Mouse (Mus musculus): ENCODE measurements around the gene Apol6. TPM values are rescaled to one million over a fixed set of nuclear protein-coding genes. Genes with fewer than 3 reads are reported as not detected.

Gene Apol6
- polyA plus RNA-seq, 1 experiment from 2014 or later, result not detected

DNA sequence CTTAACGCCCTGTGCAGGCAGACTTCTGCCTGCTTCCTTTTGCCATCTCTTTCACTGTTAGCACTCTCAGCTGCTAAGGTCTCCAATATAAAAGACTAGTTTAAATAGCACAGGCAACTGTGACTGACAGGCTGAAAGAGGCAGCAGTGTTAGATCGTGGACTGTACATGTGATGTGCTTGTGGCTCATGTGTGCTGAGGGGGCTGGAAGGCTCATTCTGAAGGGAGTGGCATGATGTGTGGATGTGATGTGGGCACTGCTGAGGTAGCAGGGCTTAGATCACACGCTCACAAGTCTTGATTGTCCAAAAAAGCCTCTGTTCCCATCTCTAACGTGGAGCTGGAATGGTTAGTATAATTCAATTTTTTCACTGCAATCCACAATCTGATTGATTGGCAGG is 46.9 kb downstream of the Apol6 start:
- whole genome bisulfite sequencing, result 81% methylated on average over 4 of the region's 4 CpGs
- no peak overlapping the region for H3K4me2 ChIP-seq (ENCODE audit: low read depth, low read length, severe bottlenecking)
- no peaks in the 10 kb centered on the region for H3K9me3 ChIP-seq (ENCODE audit: control insufficient read depth, low read length)
- DNase-seq (ENCODE audit: low spot score) (no peak), ATAC-seq (replicated peaks; ENCODE audit: low FRiP score) (no peak)
- H3K4me1 ChIP-seq (replicated peaks; ENCODE audit: control insufficient read depth, insufficient read depth, low read length), result no peaks in the 10 kb centered on the region
- no peak overlapping the region for H3K27ac ChIP-seq (ENCODE audit: low read depth, low read length)
- no peak overlapping the region for H3K4me3 ChIP-seq (ENCODE audit: low read depth, low read length)
- H3K9ac ChIP-seq (ENCODE audit: low read length), result no peak overlapping the region
- H3K27me3 ChIP-seq (ENCODE audit: control insufficient read depth, insufficient read depth, low read length), result no peaks in the 10 kb centered on the region
- no peaks in the 10 kb centered on the region for H3K36me3 ChIP-seq (ENCODE audit: control insufficient read depth, insufficient read depth, low read length)

GRCm38 (mm10) chr15:77094431-77094830 is 49.9 kb downstream of the Apol6 start:
- Histone ChIP-seq H3K36me3 (ENCODE audit: control insufficient read depth, insufficient read depth, low read length) (no peaks in the 10 kb centered on the region), H3K4me1 (replicated peaks; ENCODE audit: control insufficient read depth, insufficient read depth, low read length) (no peaks in the 10 kb centered on the region), H3K27me3 (ENCODE audit: control insufficient read depth, insufficient read depth, low read length) (no peaks in the 10 kb centered on the region), H3K9ac (ENCODE audit: low read length) (no peak overlapping the region), H3K4me3 (ENCODE audit: low read depth, low read length) (no peak overlapping the region), H3K9me3 (ENCODE audit: control insufficient read depth, low read length) (no peaks in the 10 kb centered on the region), H3K4me2 (ENCODE audit: low read depth, low read length, severe bottlenecking) (no peak overlapping the region), H3K27ac (ENCODE audit: low read depth, low read length) (no peak overlapping the region)
- 93% methylated on average over 13 of the region's 13 CpGs for WGBS
- ATAC-seq (replicated peaks; ENCODE audit: low FRiP score), result no peak
- DNase-seq (ENCODE audit: low spot score), result no peak

DNA sequence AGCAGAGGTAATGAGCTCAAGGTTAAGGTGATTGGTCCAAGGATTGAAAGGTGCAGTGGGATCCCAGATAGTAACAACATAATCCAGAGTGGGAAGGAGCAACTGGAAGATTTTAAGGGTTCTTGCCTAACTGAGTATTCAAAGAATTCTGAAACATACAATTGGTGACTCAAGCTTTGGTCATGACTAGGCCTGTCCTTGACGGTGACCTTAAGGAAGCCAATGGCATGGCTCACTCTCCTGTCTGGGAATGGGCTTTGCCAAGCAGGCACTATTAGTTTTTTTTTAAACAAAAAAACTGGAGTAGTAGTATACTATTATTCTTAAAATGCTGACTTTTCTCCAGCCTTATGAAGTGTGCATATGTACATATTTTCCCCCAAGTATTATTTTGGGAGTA is 50.7 kb downstream of the Apol6 start:
- ATAC-seq (replicated peaks; ENCODE audit: low FRiP score), result no peak
- DNase-seq (ENCODE audit: low spot score), result no peak
- H3K27ac ChIP-seq (ENCODE audit: low read depth, low read length), result no peak overlapping the region
- H3K27me3 ChIP-seq (ENCODE audit: control insufficient read depth, insufficient read depth, low read length), result no peaks in the 10 kb centered on the region
- whole genome bisulfite sequencing, result 97% methylated on average over 1 of the region's 1 CpGs
- no peak overlapping the region for H3K9ac ChIP-seq (ENCODE audit: low read length)
- H3K9me3 ChIP-seq (ENCODE audit: control insufficient read depth, low read length), result no peaks in the 10 kb centered on the region
- H3K4me1 ChIP-seq (replicated peaks; ENCODE audit: control insufficient read depth, insufficient read depth, low read length), result no peaks in the 10 kb centered on the region
- no peak overlapping the region for H3K4me2 ChIP-seq (ENCODE audit: low read depth, low read length, severe bottlenecking)
- no peak overlapping the region for H3K4me3 ChIP-seq (ENCODE audit: low read depth, low read length)
- H3K36me3 ChIP-seq (ENCODE audit: control insufficient read depth, insufficient read depth, low read length), result no peaks in the 10 kb centered on the region

DNA sequence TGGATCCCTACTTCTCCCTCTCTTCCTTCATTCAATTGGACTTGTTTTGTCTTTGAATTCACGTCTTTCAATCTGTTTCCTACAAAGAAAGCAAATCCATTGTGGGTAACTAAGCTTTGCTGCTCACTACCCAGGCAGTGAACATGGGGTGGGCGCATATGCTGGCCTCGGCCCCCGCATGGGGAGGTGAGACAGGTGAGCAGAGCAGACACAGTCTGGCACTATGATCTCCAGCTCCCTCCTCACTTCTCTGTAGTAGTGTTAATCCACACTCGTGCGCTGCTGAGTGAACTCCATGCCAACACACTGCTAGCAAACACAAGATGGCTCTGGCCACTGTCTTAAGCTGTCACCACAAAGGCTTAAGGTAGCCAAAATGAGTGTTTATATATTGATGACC is 52.8 kb downstream of the Apol6 start:
- DNase-seq (ENCODE audit: low spot score), result no peak
- H3K9ac ChIP-seq (ENCODE audit: low read length), result no peak overlapping the region
- no peaks in the 10 kb centered on the region for H3K27me3 ChIP-seq (ENCODE audit: control insufficient read depth, insufficient read depth, low read length)
- no peaks in the 10 kb centered on the region for H3K4me1 ChIP-seq (replicated peaks; ENCODE audit: control insufficient read depth, insufficient read depth, low read length)
- no peak overlapping the region for H3K27ac ChIP-seq (ENCODE audit: low read depth, low read length)
- no peak for ATAC-seq (replicated peaks; ENCODE audit: low FRiP score)
- no peaks in the 10 kb centered on the region for H3K9me3 ChIP-seq (ENCODE audit: control insufficient read depth, low read length)
- H3K36me3 ChIP-seq (ENCODE audit: control insufficient read depth, insufficient read depth, low read length), result no peaks in the 10 kb centered on the region
- H3K4me3 ChIP-seq (ENCODE audit: low read depth, low read length), result no peak overlapping the region
- WGBS, result 81% methylated on average over 6 of the region's 6 CpGs
- no peak overlapping the region for H3K4me2 ChIP-seq (ENCODE audit: low read depth, low read length, severe bottlenecking)

DNA sequence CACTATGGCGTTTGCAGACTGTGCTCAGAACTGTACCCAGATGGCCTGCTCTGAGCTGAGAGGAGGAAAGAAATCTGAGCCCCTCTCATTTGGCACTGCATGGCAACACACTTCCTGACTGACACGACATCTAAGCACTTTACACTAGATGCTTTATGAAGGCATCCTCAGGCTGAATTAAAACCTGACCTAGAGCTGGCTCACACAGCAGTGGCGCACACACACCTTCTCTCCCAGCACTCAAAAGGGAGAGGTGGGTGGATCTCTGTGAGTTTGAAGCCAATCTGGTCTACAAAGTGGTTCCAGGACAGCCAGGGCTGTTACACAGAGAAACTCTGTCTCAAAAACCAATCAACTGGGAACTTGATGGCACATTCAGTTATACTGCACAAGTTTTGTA is 55.2 kb downstream of the Apol6 start:
- H3K27ac ChIP-seq (ENCODE audit: low read depth, low read length), result no peak overlapping the region
- 84% methylated on average over 3 of the region's 3 CpGs for WGBS
- no peak overlapping the region for H3K4me3 ChIP-seq (ENCODE audit: low read depth, low read length)
- H3K4me2 ChIP-seq (ENCODE audit: low read depth, low read length, severe bottlenecking), result no peak overlapping the region
- DNase-seq (ENCODE audit: low spot score) (no peak), ATAC-seq (replicated peaks; ENCODE audit: low FRiP score) (no peak)
- H3K27me3 ChIP-seq (ENCODE audit: control insufficient read depth, insufficient read depth, low read length), result no peaks in the 10 kb centered on the region
- no peaks in the 10 kb centered on the region for H3K4me1 ChIP-seq (replicated peaks; ENCODE audit: control insufficient read depth, insufficient read depth, low read length)
- H3K36me3 ChIP-seq (ENCODE audit: control insufficient read depth, insufficient read depth, low read length), result no peaks in the 10 kb centered on the region
- no peaks in the 10 kb centered on the region for H3K9me3 ChIP-seq (ENCODE audit: control insufficient read depth, low read length)
- H3K9ac ChIP-seq (ENCODE audit: low read length), result no peak overlapping the region

GRCm38 (mm10) chr15:77102685-77103084 is 58.2 kb downstream of the Apol6 start:
- Histone ChIP-seq H3K36me3 (ENCODE audit: control insufficient read depth, insufficient read depth, low read length) (no peaks in the 10 kb centered on the region), H3K9ac (ENCODE audit: low read length) (no peak overlapping the region), H3K4me2 (ENCODE audit: low read depth, low read length, severe bottlenecking) (no peak overlapping the region), H3K4me3 (ENCODE audit: low read depth, low read length) (no peak overlapping the region), H3K27me3 (ENCODE audit: control insufficient read depth, insufficient read depth, low read length) (no peaks in the 10 kb centered on the region), H3K9me3 (ENCODE audit: control insufficient read depth, low read length) (no peaks in the 10 kb centered on the region), H3K4me1 (replicated peaks; ENCODE audit: control insufficient read depth, insufficient read depth, low read length) (no peaks in the 10 kb centered on the region), H3K27ac (ENCODE audit: low read depth, low read length) (no peak overlapping the region)
- 86% methylated on average over 5 of the region's 5 CpGs for WGBS
- DNase-seq (ENCODE audit: low spot score) (no peak), ATAC-seq (replicated peaks; ENCODE audit: low FRiP score) (no peak)

DNA sequence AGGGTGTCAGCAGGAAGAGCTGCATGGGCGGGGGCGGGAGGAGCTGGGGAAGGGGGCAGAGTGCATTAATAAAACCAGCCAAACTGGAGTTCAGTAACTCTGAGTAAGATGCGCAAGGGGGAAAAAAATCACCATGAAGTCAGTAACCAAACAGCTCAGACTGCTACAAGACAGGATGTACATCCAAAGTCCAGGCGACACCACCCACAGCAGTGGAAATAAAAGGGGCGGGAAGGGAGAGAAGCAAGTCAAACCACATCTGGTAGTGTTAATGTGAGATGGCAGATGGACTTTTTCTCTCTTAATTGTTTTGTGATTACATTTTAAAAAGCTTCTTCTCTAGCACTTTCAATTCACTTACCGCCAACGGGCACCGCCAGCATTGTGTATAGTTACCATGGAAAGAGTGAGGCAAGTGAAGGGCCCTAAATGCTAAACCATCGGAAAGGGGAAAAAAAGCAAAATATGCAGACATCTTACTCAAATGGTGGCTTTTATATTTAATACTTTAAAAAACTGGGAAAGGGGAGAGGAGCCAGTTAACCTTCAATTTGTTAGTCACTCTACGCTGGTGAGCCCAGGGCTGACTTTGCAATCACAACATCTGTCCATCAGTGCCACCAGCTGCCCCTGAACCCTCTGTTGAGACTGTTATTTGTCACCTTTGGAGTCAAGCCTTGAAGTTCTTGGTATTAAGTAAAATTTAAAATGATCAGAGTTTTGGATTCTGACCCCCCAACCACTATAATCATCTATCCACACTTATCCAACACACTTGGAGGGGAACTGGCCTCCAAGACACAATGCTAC is 60.0 kb downstream of the Apol6 start:
- ATAC-seq (replicated peaks; ENCODE audit: low FRiP score), result no peak
- Histone ChIP-seq H3K27me3 (ENCODE audit: control insufficient read depth, insufficient read depth, low read length) (no peaks in the 10 kb centered on the region), H3K36me3 (ENCODE audit: control insufficient read depth, insufficient read depth, low read length) (no peaks in the 10 kb centered on the region), H3K4me3 (ENCODE audit: low read depth, low read length) (no peak overlapping the region), H3K27ac (ENCODE audit: low read depth, low read length) (no peak overlapping the region), H3K4me2 (ENCODE audit: low read depth, low read length, severe bottlenecking) (no peak overlapping the region), H3K4me1 (replicated peaks; ENCODE audit: control insufficient read depth, insufficient read depth, low read length) (no peaks in the 10 kb centered on the region), H3K9me3 (ENCODE audit: control insufficient read depth, low read length) (no peaks in the 10 kb centered on the region), H3K9ac (ENCODE audit: low read length) (no peak overlapping the region)
- DNase-seq (ENCODE audit: low spot score), result no peak
- 82% methylated on average over 10 of the region's 10 CpGs for WGBS

DNA sequence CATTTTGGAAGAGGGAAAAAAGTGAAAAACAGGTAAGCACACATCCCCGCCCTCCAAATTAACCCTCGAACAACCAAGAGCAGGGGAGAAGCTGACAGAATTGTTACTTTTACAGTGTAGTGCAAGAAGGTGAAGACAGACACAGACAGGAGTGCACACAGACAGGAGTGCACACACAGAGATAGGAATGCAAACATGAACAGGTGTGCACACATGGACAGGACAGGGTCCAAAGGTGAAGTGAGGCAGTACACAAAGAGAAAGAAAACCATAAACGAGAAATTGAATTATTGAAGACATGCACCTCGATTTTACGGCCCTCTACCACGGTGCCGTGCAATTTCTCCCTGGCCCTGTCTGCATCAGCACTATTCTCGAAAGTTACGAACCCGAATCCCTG is 60.7 kb downstream of the Apol6 start:
- no peak overlapping the region for H3K9ac ChIP-seq (ENCODE audit: low read length)
- H3K27me3 ChIP-seq (ENCODE audit: control insufficient read depth, insufficient read depth, low read length), result no peaks in the 10 kb centered on the region
- no peak overlapping the region for H3K4me3 ChIP-seq (ENCODE audit: low read depth, low read length)
- no peak for ATAC-seq (replicated peaks; ENCODE audit: low FRiP score)
- 91% methylated on average over 10 of the region's 10 CpGs for WGBS
- DNase-seq (ENCODE audit: low spot score), result no peak
- H3K27ac ChIP-seq (ENCODE audit: low read depth, low read length), result no peak overlapping the region
- no peaks in the 10 kb centered on the region for H3K9me3 ChIP-seq (ENCODE audit: control insufficient read depth, low read length)
- H3K36me3 ChIP-seq (ENCODE audit: control insufficient read depth, insufficient read depth, low read length), result no peaks in the 10 kb centered on the region
- no peak overlapping the region for H3K4me2 ChIP-seq (ENCODE audit: low read depth, low read length, severe bottlenecking)
- H3K4me1 ChIP-seq (replicated peaks; ENCODE audit: control insufficient read depth, insufficient read depth, low read length), result no peaks in the 10 kb centered on the region

Measured in forebrain, embryonic 11.5 days (tissue).